Mouse (Mus musculus) heart, embryonic 16.5 days (tissue): ENCODE measurements at regions not wholly inside any gene's neighbourhood (a gene's known extent, or its start where the extent isn't known, plus 50 kb on each side); places are given as distances from the start of the nearest gene placed in this dataset.
"Not testable (repeated sequence)": the region's sequence is repeated elsewhere in the genome, so short reads cannot be mapped to it uniquely, and the experiment has no call there.

ENCODE experiments used
- ATAC-seq: fragments of 200-750 bp; cut with Nextera tagmentation; replicated peaks from 2 replicates; pipeline ENCODE4 v1.8.0; 2017; ENCODE audit warnings: moderate number of reproducible peaks; ENCODE audit not compliant: insufficient read depth, low FRiP score; ENCODE audit errors: extremely low read depth
- H3K27ac ChIP-seq: fragments of 300-500 bp; sonication (generic); 2 replicates; pipeline ENCODE4 v1.5.1; 2014; ENCODE audit warnings: mild to moderate bottlenecking, low read length, control low read depth, moderate library complexity
- H3K27me3 ChIP-seq: fragments of 300-500 bp; sonication (generic); 2 replicates; pipeline ENCODE4 v1.6.1; 2014; ENCODE audit warnings: low read length, mixed read lengths; ENCODE audit not compliant: control insufficient read depth, insufficient read depth
- H3K36me3 ChIP-seq: fragments of 300-500 bp; sonication (generic); 2 replicates; pipeline ENCODE4 v1.6.1; 2014; ENCODE audit not compliant: control insufficient read depth, insufficient read depth
- H3K4me1 ChIP-seq: fragments of 300-500 bp; sonication (generic); 2 replicates; pipeline ENCODE4 v1.6.1; 2014; ENCODE audit warnings: low read length, mixed read lengths; ENCODE audit not compliant: control insufficient read depth, insufficient read depth
- H3K4me2 ChIP-seq: fragments of 300-500 bp; sonication (generic); 2 replicates; pipeline ENCODE4 v1.6.1; 2014; ENCODE audit warnings: low read depth, mild to moderate bottlenecking, control low read depth, low read length
- H3K4me3 ChIP-seq: fragments of 300-500 bp; sonication (generic); 2 replicates; pipeline ENCODE4 v1.5.1; 2014; ENCODE audit warnings: mild to moderate bottlenecking, control low read depth, low read length
- H3K9ac ChIP-seq: fragments of 300-500 bp; sonication (generic); 2 replicates; pipeline ENCODE4 v1.6.1; 2014; ENCODE audit warnings: low read length, control low read depth
- H3K9me3 ChIP-seq: fragments of 300-500 bp; sonication (generic); replicated peaks from 2 replicates; pipeline ENCODE4 v1.6.1; 2016; ENCODE audit warnings: low read length; ENCODE audit not compliant: control insufficient read depth
- WGBS: fragments of 180-500 bp; shearing (Covaris S2); extraction: QIAGEN DNeasy Blood & Tissue Kit; methylation state at CpG from one replicate; pipeline ENCODE4 v1.1.7; 2014; 5-methylcytosine and 5-hydroxymethylcytosine counted together

DNA sequence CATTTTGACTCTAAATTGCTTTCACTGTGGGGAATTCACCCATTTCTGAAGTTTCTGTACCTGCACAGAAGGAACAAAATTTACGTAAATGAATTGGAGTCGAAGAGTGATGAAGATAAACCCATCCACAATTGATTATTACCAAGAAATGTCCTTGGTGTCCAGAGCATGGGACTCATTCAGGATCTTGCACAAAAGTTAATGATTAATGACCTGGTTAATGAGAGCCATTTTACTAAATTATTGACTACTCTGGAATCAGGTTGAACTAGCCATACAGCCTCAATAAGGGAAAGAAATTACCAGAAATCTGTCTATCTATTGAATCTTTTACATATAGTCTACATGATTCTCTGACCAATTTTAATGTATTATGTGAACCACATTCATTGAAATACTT, 509.6 kb downstream of the Adam6a start:
- H3K4me1 ChIP-seq: no peaks in the 10 kb centered on the region
- H3K27me3 ChIP-seq: no peaks in the 10 kb centered on the region
- H3K4me3 ChIP-seq: no peak overlapping the region
- H3K4me2 ChIP-seq: no peak overlapping the region
- no peaks in the 10 kb centered on the region for H3K9me3 ChIP-seq
- ATAC-seq: no peak
- H3K9ac ChIP-seq: no peak overlapping the region
- no peak overlapping the region for H3K27ac ChIP-seq
- H3K36me3 ChIP-seq: no peaks in the 10 kb centered on the region
- 88% methylated on average over 2 of the region's 2 CpGs for WGBS

DNA sequence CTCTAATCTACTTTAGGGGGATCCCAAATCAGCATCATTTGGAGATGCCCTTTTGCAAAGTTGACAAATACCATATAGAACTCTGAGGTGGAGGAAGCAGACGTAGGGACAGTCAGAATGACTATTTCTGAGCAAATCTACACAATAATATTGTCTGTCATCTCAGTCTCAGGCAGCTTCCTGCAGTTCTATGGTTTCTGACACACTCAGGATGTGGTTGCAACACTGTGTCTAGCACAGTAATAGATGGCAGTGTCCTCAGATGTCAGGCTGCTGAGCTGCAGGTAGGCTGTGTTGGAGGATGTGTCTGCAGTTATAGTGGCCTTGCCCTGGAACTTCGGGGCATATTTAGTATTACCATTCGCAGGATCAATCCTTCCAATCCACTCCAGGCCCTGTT, 515.9 kb downstream of the Adam6a start:
- H3K4me2 ChIP-seq: no peak overlapping the region
- H3K27ac ChIP-seq: no peak overlapping the region
- H3K9ac ChIP-seq: no peak overlapping the region
- H3K4me3 ChIP-seq: no peak overlapping the region
- ATAC-seq: no peak
- no peaks in the 10 kb centered on the region for H3K4me1 ChIP-seq
- H3K9me3 ChIP-seq: no peaks in the 10 kb centered on the region
- WGBS: 47% methylated on average over 3 of the region's 3 CpGs
- no peaks in the 10 kb centered on the region for H3K36me3 ChIP-seq
- no peaks in the 10 kb centered on the region for H3K27me3 ChIP-seq

GRCm38 (mm10) chr12:114067166-114067565, 523.5 kb downstream of the Adam6a start:
- no peak overlapping the region for H3K9ac ChIP-seq
- no peak overlapping the region for H3K27ac ChIP-seq
- H3K4me1 ChIP-seq: no peaks in the 10 kb centered on the region
- no peaks in the 10 kb centered on the region for H3K27me3 ChIP-seq
- ATAC-seq: no peak
- H3K36me3 ChIP-seq: no peaks in the 10 kb centered on the region
- H3K4me3 ChIP-seq: no peak overlapping the region
- no peaks in the 10 kb centered on the region for H3K9me3 ChIP-seq
- no peak overlapping the region for H3K4me2 ChIP-seq

DNA sequence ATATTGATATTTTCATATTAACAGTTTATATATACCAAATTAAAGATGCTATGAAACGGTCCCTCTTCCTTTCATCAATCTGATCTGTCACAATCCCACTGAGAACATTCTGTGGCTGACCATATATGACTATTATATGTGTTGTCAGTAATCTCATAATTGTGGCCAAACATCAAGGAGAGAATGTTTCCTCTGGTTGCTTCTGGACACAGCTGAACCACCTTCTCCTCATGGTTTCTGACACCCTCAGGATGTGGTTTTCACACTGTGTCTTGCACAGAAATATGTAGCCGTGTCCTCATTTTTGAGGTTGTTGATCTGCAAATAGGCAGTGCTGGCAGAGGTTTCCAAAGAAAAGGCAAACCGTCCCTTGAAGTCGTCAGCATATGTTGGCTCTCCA, 565.0 kb downstream of the Adam6a start:
- not testable (repeated sequence) for H3K4me2 ChIP-seq, H3K27ac ChIP-seq, H3K9me3 ChIP-seq, ATAC-seq, H3K27me3 ChIP-seq, H3K36me3 ChIP-seq, H3K9ac ChIP-seq, H3K4me3 ChIP-seq, H3K4me1 ChIP-seq
- 63% methylated on average over 4 of the region's 4 CpGs for WGBS

DNA sequence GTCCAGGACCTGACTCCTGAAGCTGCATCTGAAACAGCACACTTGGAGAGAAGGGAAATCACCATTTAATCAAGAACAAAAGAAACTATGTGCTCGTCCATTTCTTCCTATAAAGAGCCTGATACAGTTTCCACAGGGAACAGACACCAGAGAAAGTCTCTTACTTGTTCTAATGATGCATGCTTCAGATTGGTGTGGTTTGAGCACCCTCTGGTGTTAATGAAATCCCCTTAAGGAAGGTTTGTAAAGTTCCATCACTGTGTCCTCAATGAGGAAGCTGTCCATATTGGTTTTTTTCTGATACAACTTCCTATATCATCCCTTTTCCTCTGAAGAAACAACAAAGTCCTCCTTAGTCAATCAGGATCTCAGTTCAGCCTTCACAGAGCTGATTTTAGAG, 591.2 kb downstream of the Adam6a start:
- no peak for ATAC-seq
- no peak overlapping the region for H3K4me3 ChIP-seq
- WGBS: 36% methylated on average over 1 of the region's 1 CpGs
- no peak overlapping the region for H3K27ac ChIP-seq
- H3K9ac ChIP-seq: no peak overlapping the region
- H3K27me3 ChIP-seq: no peaks in the 10 kb centered on the region
- peaks cover 9% of the 10 kb centered on the region; the same call in 1 of the 2 replicates for H3K9me3 ChIP-seq
- no peaks in the 10 kb centered on the region for H3K36me3 ChIP-seq
- no peaks in the 10 kb centered on the region for H3K4me1 ChIP-seq
- no peak overlapping the region for H3K4me2 ChIP-seq

GRCm38 (mm10) chr12:114148779-114149178, 605.1 kb downstream of the Adam6a start:
- ATAC-seq: no peak
- Histone ChIP-seq H3K9ac (no peak overlapping the region), H3K36me3 (no peaks in the 10 kb centered on the region), H3K4me2 (no peak overlapping the region), H3K27me3 (no peaks in the 10 kb centered on the region), H3K27ac (no peak overlapping the region), H3K9me3 (peaks cover 16% of the 10 kb centered on the region), H3K4me3 (no peak overlapping the region), H3K4me1 (no peaks in the 10 kb centered on the region)
- 89% methylated on average over 4 of the region's 4 CpGs for WGBS

DNA sequence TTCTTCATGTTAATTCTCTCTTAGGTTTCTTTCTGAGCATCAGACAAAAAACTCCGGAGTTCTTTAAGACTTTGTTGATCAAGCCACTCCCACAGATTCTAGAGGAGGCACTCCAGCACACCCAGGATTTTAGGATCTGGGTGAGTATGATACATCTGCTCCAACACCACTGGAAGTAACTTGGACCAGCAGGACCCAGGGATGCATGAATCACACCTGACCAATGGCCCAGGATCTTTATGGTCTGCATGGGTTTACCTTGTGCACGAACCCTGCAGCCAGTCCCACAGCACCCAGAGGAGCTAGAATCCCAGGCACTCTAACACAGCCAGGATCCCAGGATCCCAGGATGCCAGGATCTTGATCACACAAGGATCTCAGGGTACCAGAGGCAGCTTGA, 628.6 kb downstream of the Adam6a start:
- no peaks in the 10 kb centered on the region for H3K4me1 ChIP-seq
- no peaks in the 10 kb centered on the region for H3K36me3 ChIP-seq
- no peak overlapping the region for H3K4me3 ChIP-seq
- 0 out of 2 replicates have a peak, but pooled peaks cover 5% of the 10 kb centered on the region for H3K9me3 ChIP-seq
- ATAC-seq: no peak
- no peaks in the 10 kb centered on the region for H3K27me3 ChIP-seq
- H3K4me2 ChIP-seq: no peak overlapping the region
- H3K9ac ChIP-seq: no peak overlapping the region
- 61% methylated on average over 2 of the region's 2 CpGs for WGBS
- no peak overlapping the region for H3K27ac ChIP-seq

DNA sequence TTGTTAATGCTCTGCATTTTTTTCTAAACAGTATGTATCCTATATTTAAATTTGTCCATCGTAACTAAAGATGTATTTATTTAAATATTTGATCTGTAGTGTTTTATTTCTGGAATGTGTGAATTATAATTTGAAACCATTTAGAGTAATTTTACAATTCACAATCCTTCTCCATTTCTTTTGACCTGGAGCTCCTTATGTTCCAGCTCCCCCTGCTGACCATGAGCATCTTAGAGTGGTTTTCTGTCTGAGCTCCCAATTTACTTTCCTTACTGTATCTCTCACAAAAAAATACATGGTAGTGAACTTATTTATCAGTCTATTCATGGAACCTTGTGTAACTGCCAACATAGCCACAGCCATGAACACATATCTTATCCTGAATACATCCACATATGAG, 655.8 kb downstream of the Adam6a start:
- H3K27ac ChIP-seq: no peak overlapping the region
- no peaks in the 10 kb centered on the region for H3K4me1 ChIP-seq
- H3K4me2 ChIP-seq: no peak overlapping the region
- peaks cover 8% of the 10 kb centered on the region; the same call in 1 of the 2 replicates for H3K9me3 ChIP-seq
- no peaks in the 10 kb centered on the region for H3K36me3 ChIP-seq
- ATAC-seq: no peak
- no peak overlapping the region for H3K9ac ChIP-seq
- 51% methylated on average over 1 of the region's 1 CpGs for WGBS
- no peaks in the 10 kb centered on the region for H3K27me3 ChIP-seq
- H3K4me3 ChIP-seq: no peak overlapping the region

GRCm38 (mm10) chr12:114222541-114222940, 678.8 kb downstream of the Adam6a start:
- Histone ChIP-seq H3K27me3 (no peaks in the 10 kb centered on the region), H3K4me3 (no peak overlapping the region), H3K4me1 (no peaks in the 10 kb centered on the region), H3K36me3 (no peaks in the 10 kb centered on the region), H3K4me2 (no peak overlapping the region), H3K9me3 (peaks cover 12% of the 10 kb centered on the region), H3K27ac (no peak overlapping the region), H3K9ac (no peak overlapping the region)
- ATAC-seq: no peak
- 25% methylated on average over 3 of the region's 3 CpGs for WGBS
